Mouse (Mus musculus) neural tube, embryonic 11.5 days (tissue): ENCODE measurements around the gene Rpl41. TPM values are rescaled to one million over a fixed set of nuclear protein-coding genes. Genes with fewer than 3 reads are reported as not detected.

Experiments
- ATAC-seq: fragments of 200-750 bp; cut with Nextera tagmentation; 2 replicates; pipeline ENCODE4 v1.8.0; 2017; ENCODE audit warnings: moderate number of reproducible peaks, mild to moderate bottlenecking, moderate TSS enrichment, moderate library complexity; ENCODE audit not compliant: insufficient read depth, low FRiP score, low TSS enrichment
- DNase-seq: peaks from one replicate; pipeline ENCODE4 v3.0.0-alpha.2; 2015; ENCODE audit warnings: low spot score
- H3K27ac ChIP-seq: fragments of 300-500 bp; sonication (generic); 2 replicates; pipeline ENCODE4 v1.5.1; 2014; ENCODE audit warnings: low read depth, mild to moderate bottlenecking, low read length
- H3K27me3 ChIP-seq: fragments of 300-500 bp; sonication (generic); 2 replicates; pipeline ENCODE4 v1.6.1; 2014; ENCODE audit warnings: mild to moderate bottlenecking, low read length, mixed read lengths; ENCODE audit not compliant: control insufficient read depth, insufficient read depth
- H3K36me3 ChIP-seq: fragments of 300-500 bp; sonication (generic); 2 replicates; pipeline ENCODE4 v1.6.1; 2014; ENCODE audit warnings: mild to moderate bottlenecking, low read length, moderate library complexity, mixed read lengths; ENCODE audit not compliant: control insufficient read depth, insufficient read depth
- H3K4me1 ChIP-seq: fragments of 300-500 bp; sonication (generic); 2 replicates; pipeline ENCODE4 v1.6.1; 2014; ENCODE audit warnings: low read length, mixed read lengths; ENCODE audit not compliant: control insufficient read depth, insufficient read depth
- H3K4me2 ChIP-seq: fragments of 300-500 bp; sonication (generic); 2 replicates; pipeline ENCODE4 v1.6.1; 2014; ENCODE audit warnings: low read depth, mild to moderate bottlenecking, moderate library complexity
- H3K4me3 ChIP-seq: fragments of 300-500 bp; sonication (generic); 2 replicates; pipeline ENCODE4 v1.5.1; 2014; ENCODE audit warnings: low read depth, low read length
- H3K9ac ChIP-seq: fragments of 300-500 bp; sonication (generic); 2 replicates; pipeline ENCODE4 v1.6.1; 2014; ENCODE audit warnings: mild to moderate bottlenecking, low read length
- H3K9me3 ChIP-seq: fragments of 300-500 bp; sonication (generic); 2 replicates; pipeline ENCODE4 v1.6.1; 2016; ENCODE audit warnings: low read length; ENCODE audit not compliant: control insufficient read depth
- WGBS: fragments of 180-500 bp; shearing (Covaris S2); extraction: QIAGEN DNeasy Blood & Tissue Kit; methylation state at CpG from one replicate; pipeline ENCODE4 v1.1.7; 2014; 5-methylcytosine and 5-hydroxymethylcytosine counted together
- polyA plus RNA-seq: library from polyadenylated mRNA; unstranded; fragments of >200 nt; fragmentation: Nextera tagmentation; extraction: Ambion mirVana; gene quantifications from 2 replicates; pipeline ENCODE4 v1.2.1, GENCODE M21; 2014

The Rpl41 gene
- polyA plus RNA-seq, 1 experiment from 2014 or later, result 3,132 TPM

DNA sequence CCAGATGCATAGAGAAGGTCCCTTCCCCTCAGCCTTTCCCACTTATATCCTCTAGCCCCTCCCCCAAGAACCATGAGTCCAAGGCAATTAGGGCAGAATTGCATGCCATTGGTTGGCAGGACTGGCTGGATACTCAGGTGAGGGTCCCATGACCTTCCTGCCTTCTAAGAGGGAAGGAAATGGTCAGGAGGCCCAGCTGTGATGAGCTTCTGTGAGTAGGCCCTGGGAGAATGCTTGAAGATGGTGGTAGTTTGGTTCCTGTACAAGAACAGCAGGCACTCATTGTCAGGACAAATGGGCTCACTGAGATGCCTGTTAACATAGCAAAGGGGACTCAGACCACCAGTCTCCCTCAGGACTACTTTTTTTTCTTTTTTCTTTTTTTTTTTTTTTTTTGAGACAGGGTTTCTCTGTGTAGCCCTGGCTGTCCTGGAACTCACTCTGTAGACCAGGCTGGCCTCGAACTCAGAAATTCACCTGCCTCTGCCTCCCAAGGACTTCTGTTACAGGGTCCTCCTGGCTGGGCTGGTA lies 10.7 kb downstream of the Rpl41 start:
- H3K4me1 ChIP-seq, result no peaks in the 10 kb centered on the region
- peaks cover 2% of the 10 kb centered on the region for H3K36me3 ChIP-seq
- H3K27me3 ChIP-seq, result no peaks in the 10 kb centered on the region
- no peak overlapping the region for H3K4me3 ChIP-seq
- DNase-seq (no peak), ATAC-seq (no peak)
- H3K9ac ChIP-seq, result no peak overlapping the region
- H3K4me2 ChIP-seq, result no peak overlapping the region
- no peaks in the 10 kb centered on the region for H3K9me3 ChIP-seq
- 83% methylated on average over 1 of the region's 1 CpGs for WGBS
- H3K27ac ChIP-seq, result no peak overlapping the region

DNA sequence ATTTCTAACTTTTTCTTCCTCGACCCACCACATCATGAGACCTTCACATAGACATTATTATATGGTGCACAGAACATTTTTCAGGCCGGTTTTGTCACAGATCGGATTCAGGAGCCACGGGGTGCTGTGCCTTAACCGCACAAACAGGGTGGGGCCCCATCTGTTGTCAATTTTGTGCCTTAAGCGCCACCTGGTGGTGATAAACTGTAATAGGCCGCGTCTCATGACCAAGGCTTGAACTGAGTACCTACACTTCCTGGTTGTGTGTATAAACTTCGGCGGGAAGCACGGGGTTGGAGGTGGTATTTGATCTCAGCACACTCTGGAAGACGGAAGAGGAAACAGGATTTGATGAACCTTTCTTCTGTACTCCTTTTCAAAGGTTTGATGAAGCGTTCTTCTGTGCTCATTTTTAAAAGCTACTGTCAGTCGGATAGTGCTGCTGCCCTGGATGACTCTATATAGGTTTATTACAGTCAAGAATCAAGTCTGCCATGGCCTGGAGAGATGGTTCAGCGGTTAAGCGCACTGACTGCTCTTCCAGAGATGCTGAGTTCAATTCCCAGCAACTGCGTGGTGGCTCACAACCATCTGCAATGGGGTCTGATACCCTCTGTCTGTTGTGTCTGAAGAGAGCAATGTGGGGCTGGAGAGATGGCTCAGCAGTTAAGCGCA lies 12.7 kb downstream of the Rpl41 start:
- Histone ChIP-seq H3K4me3 (no peak overlapping the region), H3K27me3 (no peaks in the 10 kb centered on the region), H3K9ac (no peak overlapping the region), H3K4me1 (no peaks in the 10 kb centered on the region), H3K9me3 (no peaks in the 10 kb centered on the region), H3K27ac (no peak overlapping the region), H3K36me3 (no peaks in the 10 kb centered on the region), H3K4me2 (no peak overlapping the region)
- DNase-seq (peak; percentile 87), ATAC-seq (peak; percentile 90)
- 17% methylated on average over 18 of the region's 18 CpGs for WGBS

DNA sequence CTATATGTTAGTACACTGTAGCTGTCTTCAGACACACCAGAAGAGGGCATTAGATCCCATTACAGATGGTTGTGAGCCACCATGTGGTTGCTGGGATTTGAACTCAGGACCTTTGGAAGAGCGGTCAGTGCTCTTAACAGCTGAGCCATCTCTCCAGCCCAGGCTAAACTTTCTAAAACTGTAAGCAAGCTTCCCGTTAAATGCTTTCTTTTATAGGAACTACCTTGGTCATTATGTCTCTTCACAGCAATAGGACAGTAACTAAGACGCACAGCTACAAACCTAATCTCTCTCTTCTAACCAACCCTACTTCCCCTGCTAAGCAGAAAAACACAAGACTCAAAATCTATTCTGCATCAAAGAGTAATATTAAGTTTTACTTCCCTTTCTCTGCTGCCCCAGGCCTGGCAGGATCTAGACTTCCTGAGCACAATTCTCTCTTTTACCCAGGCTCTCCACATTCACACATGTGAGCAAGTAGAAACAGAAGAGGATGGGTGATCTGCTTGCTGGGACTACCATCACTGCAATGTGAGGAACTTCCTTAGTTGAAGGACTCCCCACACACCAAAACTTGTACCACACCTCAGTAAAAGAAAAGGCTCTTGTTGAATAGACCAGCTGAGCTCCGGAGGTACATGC lies 13.4 kb downstream of the Rpl41 start:
- ATAC-seq, result no peak
- no peaks in the 10 kb centered on the region for H3K9me3 ChIP-seq
- no peak overlapping the region for H3K27ac ChIP-seq
- H3K4me3 ChIP-seq, result no peak overlapping the region
- H3K4me1 ChIP-seq, result no peaks in the 10 kb centered on the region
- no peak overlapping the region for H3K4me2 ChIP-seq
- WGBS, result 74% methylated on average over 4 of the region's 4 CpGs
- H3K36me3 ChIP-seq, result no peaks in the 10 kb centered on the region
- no peak overlapping the region for H3K9ac ChIP-seq
- H3K27me3 ChIP-seq, result no peaks in the 10 kb centered on the region
- DNase-seq, result no peak

DNA sequence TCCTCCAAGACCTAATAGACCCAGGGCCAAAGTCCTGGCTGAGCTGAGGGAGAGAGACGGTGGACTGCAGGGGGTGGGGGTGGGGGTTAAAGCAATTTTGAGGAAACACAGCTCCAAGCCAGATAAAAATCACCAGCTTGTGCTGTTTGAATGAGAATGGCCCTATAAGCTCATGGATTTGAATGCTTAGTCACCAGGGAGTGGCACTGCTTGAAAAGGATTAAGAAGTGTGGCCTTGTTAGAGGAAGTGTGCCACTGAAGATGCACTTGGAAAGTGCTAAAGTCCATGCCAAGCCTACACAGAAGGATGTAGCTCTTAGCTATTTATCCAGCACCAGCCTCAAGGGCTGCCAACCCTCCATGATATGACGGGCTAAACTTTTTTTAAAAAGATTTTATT lies 13.9 kb downstream of the Rpl41 start:
- no peak overlapping the region for H3K4me2 ChIP-seq

DNA sequence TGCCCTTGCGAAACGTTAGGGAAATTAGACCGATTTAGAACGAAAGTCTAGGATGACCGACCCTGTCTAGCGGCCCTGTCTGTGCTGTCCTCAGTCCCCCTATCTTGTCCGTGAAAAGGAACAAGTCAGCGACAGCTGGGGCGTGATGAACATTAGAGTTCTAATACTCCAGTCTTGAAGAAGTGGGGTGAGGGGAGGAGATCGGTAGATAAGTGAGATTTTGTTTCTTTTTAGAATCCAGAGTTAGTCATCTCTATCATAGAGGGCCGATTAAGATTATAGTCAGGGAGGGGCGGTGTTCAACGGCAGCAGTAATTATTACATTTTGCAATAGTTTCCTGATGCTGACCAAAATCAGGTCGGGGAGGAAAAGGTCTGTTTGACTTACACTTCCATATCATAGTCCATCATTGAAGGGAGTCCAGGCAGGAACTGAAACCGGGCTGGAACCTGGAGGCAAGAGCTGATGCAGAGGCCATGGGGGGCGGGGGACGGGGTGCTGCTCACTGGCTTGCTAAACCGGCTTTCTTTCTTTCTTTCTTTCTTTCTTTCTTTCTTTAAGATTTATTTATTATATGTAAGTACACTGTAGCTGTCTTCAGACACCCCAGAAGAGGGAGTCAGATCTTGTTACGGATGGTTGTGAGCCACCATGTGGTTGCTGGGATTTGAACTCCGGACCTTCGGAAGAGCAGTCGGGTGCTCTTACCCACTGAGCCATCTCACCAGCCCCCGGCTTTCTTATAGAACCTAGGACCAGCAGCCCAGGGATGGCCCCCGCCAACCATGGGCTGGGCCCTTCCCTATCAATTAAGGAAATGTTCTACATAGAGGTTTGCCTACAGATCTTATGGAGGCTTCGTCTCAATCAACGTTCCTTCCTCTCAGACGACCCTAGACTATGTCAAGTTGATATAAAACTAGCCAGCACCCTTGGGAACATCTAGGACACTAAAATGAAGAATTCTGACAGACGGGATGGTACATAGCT lies 22.4 kb downstream of the Rpl41 start:
- H3K4me1 ChIP-seq, result 0 out of 2 replicates have a peak, but pooled peaks cover 2% of the 10 kb centered on the region
- WGBS, result 30% methylated on average over 28 of the region's 28 CpGs
- no peaks in the 10 kb centered on the region for H3K36me3 ChIP-seq
- no peak overlapping the region for H3K9ac ChIP-seq
- 0 out of 2 replicates have a peak, but pooled peaks cover 2% of the 10 kb centered on the region for H3K27me3 ChIP-seq
- ATAC-seq (peak; percentile 27; the same call in 1 of the 2 replicates), DNase-seq (peak; percentile 2)
- H3K9me3 ChIP-seq, result no peaks in the 10 kb centered on the region
- H3K27ac ChIP-seq, result no peak overlapping the region
- H3K4me2 ChIP-seq, result peak overlapping the region; percentile 99
- H3K4me3 ChIP-seq, result peak overlapping the region; percentile 74

More for the DNA sequence above, 13.9 kb downstream of the Rpl41 start:
- Histone ChIP-seq H3K27ac (no peak overlapping the region), H3K9ac (no peak overlapping the region), H3K4me1 (no peaks in the 10 kb centered on the region), H3K36me3 (no peaks in the 10 kb centered on the region), H3K9me3 (no peaks in the 10 kb centered on the region), H3K4me3 (no peak overlapping the region), H3K27me3 (no peaks in the 10 kb centered on the region)
- ATAC-seq (no peak), DNase-seq (no peak)
- 87% methylated on average over 2 of the region's 2 CpGs for WGBS

DNA sequence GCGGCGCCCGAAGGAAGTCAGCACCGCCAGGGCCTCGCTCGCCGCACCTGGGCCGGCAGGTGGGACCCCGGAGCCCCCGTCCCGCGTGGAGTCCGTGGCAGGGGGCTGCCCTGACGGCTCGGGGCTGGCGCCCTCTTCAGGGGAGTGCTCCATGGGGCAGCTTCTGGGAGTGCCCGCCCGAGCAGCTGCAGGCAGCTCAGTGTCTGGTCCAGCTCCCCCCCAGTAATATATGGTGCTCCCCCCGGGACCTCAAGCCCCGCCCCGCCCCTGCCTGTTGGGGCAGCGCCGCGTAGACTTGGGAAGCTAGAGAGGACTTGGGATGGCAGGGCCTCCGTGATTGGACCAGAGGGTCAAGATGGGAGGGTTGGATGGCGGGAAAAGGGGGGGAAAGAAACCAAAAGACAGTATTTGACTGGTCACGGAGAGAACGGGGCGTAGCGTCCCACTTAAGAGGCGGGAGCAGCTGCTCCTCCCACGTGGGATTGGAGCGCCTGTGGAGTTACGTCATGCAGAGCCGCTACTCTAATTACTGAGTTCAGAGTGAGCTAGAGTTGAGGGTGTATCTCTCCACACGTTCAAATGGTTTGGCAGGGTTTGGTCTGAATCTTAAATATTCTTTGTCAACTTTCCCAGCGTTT lies 23.3 kb downstream of the Rpl41 start, which contains the start of gene Esyt1:
Esyt1 (minus strand) TSS at position 201 of the 638 bp plus-strand sequence.
- Histone ChIP-seq H3K9ac (peak within 1 kb of the TSS; percentile 75), H3K4me2 (peak within 1 kb of the TSS; percentile 99), H3K27ac (peak within 1 kb of the TSS; percentile 62; the same call in 1 of the 2 replicates), H3K36me3 (no peaks in the 10 kb centered on the region), H3K4me1 (0 out of 2 replicates have a peak, but pooled peaks cover 2% of the 10 kb centered on the region), H3K27me3 (0 out of 2 replicates have a peak, but pooled peaks cover 2% of the 10 kb centered on the region), H3K9me3 (no peaks in the 10 kb centered on the region), H3K4me3 (peak within 1 kb of the TSS; percentile 74)
- under 1% methylated on average over 37 of the region's 37 CpGs for WGBS
- ATAC-seq (peak; percentile 95), DNase-seq (peak; percentile 92)

DNA sequence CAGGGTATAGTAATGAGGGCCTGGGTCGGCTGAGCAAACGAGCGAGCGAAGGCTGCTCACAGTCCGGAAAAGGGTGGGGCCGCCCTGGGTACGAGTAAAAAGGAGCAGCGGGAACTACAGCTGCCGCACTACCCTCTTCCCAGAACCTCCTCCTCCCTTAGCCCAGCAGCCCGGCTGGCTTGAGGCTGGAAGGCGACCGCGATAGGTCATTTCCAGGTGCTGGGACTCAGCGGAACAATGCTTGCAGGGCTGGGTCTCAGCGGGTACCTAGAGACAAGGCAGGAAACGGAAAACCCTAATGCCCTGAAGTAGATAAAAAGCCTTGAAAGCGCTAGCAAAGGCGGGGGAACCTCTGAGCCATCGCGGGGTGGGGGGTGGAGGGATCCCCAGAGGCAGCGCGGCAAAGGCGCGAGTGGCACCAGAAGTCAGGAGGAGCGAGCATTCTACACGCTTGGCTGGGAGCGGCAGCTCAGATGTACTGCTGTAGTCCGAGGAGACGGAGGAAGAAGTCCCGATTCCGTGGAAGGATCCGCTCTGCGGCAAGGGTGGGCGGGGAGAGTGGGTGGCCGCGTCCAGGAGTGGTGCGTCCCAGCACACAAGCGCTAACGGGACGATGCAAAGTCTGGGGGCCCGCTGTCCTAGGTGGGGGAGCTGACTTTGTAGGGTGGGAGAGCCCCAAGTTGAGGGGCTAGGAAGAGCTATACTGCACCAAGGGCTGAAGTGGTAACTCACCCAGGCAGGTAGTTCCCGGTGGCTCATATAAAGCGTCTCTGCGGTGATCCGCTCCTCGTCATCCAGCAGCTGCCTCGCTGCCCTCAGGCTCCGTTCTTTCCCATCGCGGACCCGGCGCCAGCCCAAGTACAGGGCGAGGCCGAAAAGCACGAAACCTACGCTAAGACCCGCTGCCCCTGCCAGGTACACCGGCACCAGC lies 24.1 kb downstream of the Rpl41 start:
- Histone ChIP-seq H3K9ac (peak overlapping the region; percentile 75), H3K27ac (peak overlapping the region; percentile 62), H3K36me3 (0 out of 2 replicates have a peak, but pooled peaks cover 3% of the 10 kb centered on the region), H3K4me3 (peak overlapping the region; percentile 74), H3K4me2 (peak overlapping the region; percentile 99), H3K4me1 (0 out of 2 replicates have a peak, but pooled peaks cover 2% of the 10 kb centered on the region), H3K27me3 (0 out of 2 replicates have a peak, but pooled peaks cover 2% of the 10 kb centered on the region), H3K9me3 (no peaks in the 10 kb centered on the region)
- ATAC-seq (peak; percentile 41), DNase-seq (peak; percentile 68)
- under 1% methylated on average over 56 of the region's 58 CpGs for WGBS
